ENCODE assay signal across 8 mouse cellular contexts in genomic region chrX:140342393-140343163, GRCm38 (mm10). TPM values are rescaled to one million over a fixed set of nuclear protein-coding genes. Genes with fewer than 3 reads are reported as not detected.
DNase-seq lines count a peak whose midpoint lies in the region; ATAC-seq lines count a peak whose summit lies in the region.

No protein-coding gene starts in this region.

- H3K9me3 ChIP-seq in forebrain, embryonic 10.5 days = no peaks in the 10 kb centered on the region
- no peaks in the 10 kb centered on the region for H3K9me3 ChIP-seq in limb, embryonic 10.5 days (replicated peaks)
- H3K9me3 ChIP-seq in neural tube, embryonic 15.5 days (replicated peaks) = no peaks in the 10 kb centered on the region

- peak; percentile 1 for DNase-seq in left cerebral cortex, postnatal 4 days
- no peak for DNase-seq in left cerebral cortex, postnatal 25 days (ENCODE audit: low spot score in 2 of 2)
- DNase-seq in forebrain, embryonic 10.5 days (ENCODE audit: extremely low spot score, low spot score) = peak; percentile 17
- peak; percentile 36 for DNase-seq in limb, embryonic 10.5 days (ENCODE audit: low spot score)
- DNase-seq in Muller cell, postnatal 12 days (ENCODE audit: inconsistent ontology term) = no peak
- DNase-seq in thymus, postnatal 4 days = no peak

- peaks cover 97% of the 10 kb centered on the region for H3K27me3 ChIP-seq in forebrain, embryonic 10.5 days (ENCODE audit: poor library complexity, severe bottlenecking)
- H3K27me3 ChIP-seq in limb, embryonic 10.5 days (ENCODE audit: low read depth, poor library complexity, severe bottlenecking) = peaks cover 97% of the 10 kb centered on the region
- peaks cover 37% of the 10 kb centered on the region; the same call in 1 of the 2 replicates for H3K27me3 ChIP-seq in neural tube, embryonic 15.5 days (replicated peaks)

- 14% methylated on average over 22 of the region's 25 CpGs for WGBS in forebrain, embryonic 10.5 days
- WGBS in limb, embryonic 10.5 days = 17% methylated on average over 25 of the region's 25 CpGs
- WGBS in neural tube, embryonic 15.5 days = 25% methylated on average over 21 of the region's 25 CpGs

- peak; percentile 68; the same call in 1 of the 2 replicates for ATAC-seq in neural tube, embryonic 15.5 days (ENCODE audit: low FRiP score)
- no peak for ATAC-seq in inflammation-experienced regulatory T-cells, adult 6 months

- peak overlapping the region; percentile 51 for H3K9ac ChIP-seq in neural tube, embryonic 15.5 days (replicated peaks)

- H3K4me2 ChIP-seq in neural tube, embryonic 15.5 days = peak overlapping the region; percentile 65

- intact Hi-C loops in left cerebral cortex, postnatal 4 days (cut with DNase I) = no loop called here
- intact Hi-C loops in left cerebral cortex, postnatal 25 days (cut with DNase I) = no loop called here

- peaks cover 7% of the 10 kb centered on the region for H3K4me1 ChIP-seq in forebrain, embryonic 10.5 days
- peaks cover 8% of the 10 kb centered on the region; the same call in 1 of the 2 replicates for H3K4me1 ChIP-seq in limb, embryonic 10.5 days
- peaks cover 9% of the 10 kb centered on the region; the same call in 1 of the 2 replicates for H3K4me1 ChIP-seq in neural tube, embryonic 15.5 days

- H3K36me3 ChIP-seq in forebrain, embryonic 10.5 days (replicated peaks) = no peaks in the 10 kb centered on the region
- H3K36me3 ChIP-seq in limb, embryonic 10.5 days = no peaks in the 10 kb centered on the region
- no peaks in the 10 kb centered on the region for H3K36me3 ChIP-seq in neural tube, embryonic 15.5 days

- H3K27ac ChIP-seq in forebrain, embryonic 10.5 days = peak overlapping the region; percentile 76
- H3K27ac ChIP-seq in limb, embryonic 10.5 days = peak overlapping the region; percentile 70
- 0 out of 2 replicates have a peak overlapping the region, but pooled peaks have one; percentile 41 for H3K27ac ChIP-seq in neural tube, embryonic 15.5 days (replicated peaks)

- peak overlapping the region; percentile 53 for H3K4me3 ChIP-seq in forebrain, embryonic 10.5 days
- peak overlapping the region; percentile 50 for H3K4me3 ChIP-seq in limb, embryonic 10.5 days
- peak overlapping the region; percentile 41 for H3K4me3 ChIP-seq in neural tube, embryonic 15.5 days (replicated peaks)

RNA-seq across cellular contexts. Expression of gene Frmpd3, which starts 0.5 kb away (rescaled TPM):
- total RNA-seq in left cerebral cortex, postnatal 4 days (2021) = 10 to 100 TPM; 13.1 to 14.2 TPM
- total RNA-seq in left cerebral cortex, postnatal 25 days (2021) = 10 to 100 TPM; 25.8 to 26.1 TPM
- 0.06 and 0.14 TPM in 2 replicates for polyA plus RNA-seq in forebrain, embryonic 10.5 days (2016; fragmentation: Nextera tagmentation; extraction: Ambion mirVana)
- polyA plus RNA-seq in limb, embryonic 10.5 days (2016; fragmentation: Nextera tagmentation; extraction: Ambion mirVana) = 0.13 and 0.21 TPM in 2 replicates
- 4.2 and 4.4 TPM in 2 replicates for polyA plus RNA-seq in neural tube, embryonic 15.5 days (2015; fragmentation: Nextera tagmentation; extraction: Ambion mirVana)
- not detected for polyA plus RNA-seq in inflammation-experienced regulatory T-cells, adult 6 months (2017; shearing (Covaris generic))

Comparison
In these comparisons a context has a peak if more than half of its experiments do, and no peak if none do; other contexts are left out.
1. DNase-seq: peak in left cerebral cortex, postnatal 4 days (single experiment), forebrain, embryonic 10.5 days (single experiment) and limb, embryonic 10.5 days (single experiment); none in left cerebral cortex, postnatal 25 days (0 of 2), Muller cell, postnatal 12 days (single experiment) and thymus, postnatal 4 days (single experiment).
2. Peak in every context shown above with its lines, with median percentiles within 50 percentile points of each other: H3K27ac ChIP-seq and H3K4me3 ChIP-seq.